Mouse (Mus musculus) ES-E14 (cell line): ENCODE measurements around the gene Ranbp6.

Source experiments
- CHD2 ChIP-seq: IDR thresholded peaks from 2 replicates; pipeline ENCODE4 v1.6.1; 2014; ENCODE audit warnings: mild to moderate bottlenecking, low read depth, low read length, inconsistent platforms
- HCFC1 ChIP-seq: IDR thresholded peaks from 2 replicates; pipeline ENCODE4 v1.6.1; 2012; ENCODE audit warnings: low read length, inconsistent platforms, borderline replicate concordance; ENCODE audit not compliant: insufficient read depth
- MAFK ChIP-seq: IDR thresholded peaks from 2 replicates; pipeline ENCODE4 v1.6.1; 2014; ENCODE audit warnings: mild to moderate bottlenecking, low read depth, low read length, inconsistent platforms; ENCODE audit not compliant: insufficient read depth
- ZC3H11A ChIP-seq: IDR thresholded peaks from 2 replicates; pipeline ENCODE4 v1.6.1; 2012; ENCODE audit warnings: low read depth, mild to moderate bottlenecking, inconsistent platforms, low read length, borderline replicate concordance
- ZNF384 ChIP-seq: IDR thresholded peaks from 2 replicates; pipeline ENCODE4 v1.6.1; 2012; ENCODE audit warnings: low read depth, low read length, inconsistent platforms

DNA sequence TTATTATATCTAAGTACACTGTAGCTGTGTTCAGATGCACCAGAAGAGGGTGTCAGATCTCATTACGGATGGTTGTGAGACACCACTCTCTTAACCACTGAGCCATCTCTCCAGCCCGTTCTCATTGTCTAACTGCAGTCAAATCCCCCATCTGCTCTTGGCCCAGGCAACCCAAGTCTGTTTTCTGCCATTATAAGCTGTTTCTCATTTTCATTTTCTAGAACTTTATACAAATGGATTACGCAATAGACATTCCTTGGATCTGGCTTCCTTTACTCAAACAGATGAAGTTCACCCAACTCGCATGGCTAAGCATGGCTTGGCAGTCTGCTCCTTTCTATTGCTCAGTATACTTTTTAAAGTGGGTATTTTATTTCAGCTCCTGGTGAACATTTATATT, 27.9 kb upstream of the Ranbp6 start:
- no peak for TF ChIP-seq CHD2
- no peak for TF ChIP-seq ZNF384
- TF ChIP-seq MAFK: no peak
- no peak for TF ChIP-seq HCFC1
- no peak for TF ChIP-seq ZC3H11A
